Mouse (Mus musculus) myocyte (in vitro differentiated cells): ENCODE measurements around the gene Nisch.

Experiments
- CEBPB ChIP-seq: IDR thresholded peaks from 2 replicates; pipeline ENCODE4 v1.6.1; 2011; ENCODE audit warnings: mild to moderate bottlenecking, moderate library complexity; ENCODE audit not compliant: poor library complexity, insufficient read depth, severe bottlenecking
- MAX ChIP-seq: IDR thresholded peaks from one replicate; pipeline ENCODE4 v1.6.1; 2011; ENCODE audit warnings: low read depth, mild to moderate bottlenecking, control low read depth
- MYOD1 ChIP-seq, 3 experiments: IDR thresholded peaks; one replicate each; pipeline ENCODE4 v1.6.1; 2011; ENCODE audit warnings: control low read depth in 2 of 3, low read depth in 2 of 3, mild to moderate bottlenecking in 2 of 3, moderate library complexity in 1 of 3; ENCODE audit not compliant: insufficient read length in 2 of 3, control insufficient read depth in 1 of 3
- MYOG ChIP-seq, 3 experiments: IDR thresholded peaks; one replicate each; pipeline ENCODE4 v1.6.1; 2011; ENCODE audit warnings: control low read depth in 2 of 3, low read depth in 2 of 3, mild to moderate bottlenecking in 2 of 3; ENCODE audit not compliant: insufficient read length in 2 of 3, control insufficient read depth in 1 of 3, insufficient read depth in 1 of 3
- POLR2A ChIP-seq: IDR thresholded peaks from one replicate; pipeline ENCODE4 v1.6.1; 2011; ENCODE audit warnings: low read depth, mild to moderate bottlenecking, control low read depth, moderate library complexity; ENCODE audit not compliant: insufficient read length
- TCF3 ChIP-seq: IDR thresholded peaks from one replicate; pipeline ENCODE4 v1.6.1; 2011; ENCODE audit warnings: low read depth, control low read depth; ENCODE audit not compliant: insufficient read length

- TF ChIP-seq TCF3 (no peak), MYOD1 (IDR thresholded peaks at IDR 0.05; ENCODE audit: control insufficient read depth in 1 of 3, insufficient read length in 2 of 3, low read depth in 2 of 3) (no peak), POLR2A (no peak), CEBPB (no peak), MAX (no peak), MYOG (IDR thresholded peaks at IDR 0.05; ENCODE audit: control insufficient read depth in 1 of 3, insufficient read depth in 1 of 3, insufficient read length in 2 of 3, low read depth in 2 of 3) (no peak)
Measured at GRCm38 (mm10) chr14:31126826-31127225, 89.9 kb downstream of the Nisch start.
